Mouse (Mus musculus): Measurements from ENCODE around the gene Yju2. TPM values are rescaled to one million over a fixed set of nuclear protein-coding genes. Genes with fewer than 3 reads are reported as not detected.

Yju2 gene
- total and polyA plus RNA-seq, 3 experiments: 10.7 to 14.4 (median 12.9) TPM

GRCm38 (mm10) chr17:55956129-55956528 lies 2.8 kb upstream of the Yju2 start:
- no peak for DNase-seq (ENCODE audit: extremely low read depth)
- Histone ChIP-seq H3K36me3 (replicated peaks in 1 of 2; ENCODE audit: control insufficient read depth in 1 of 2, insufficient read depth in 1 of 2, low read length in 1 of 2) (peaks cover 34 to 46% of the 10 kb centered on the region in 2 experiments), H3K4me2 (ENCODE audit: insufficient read depth, low read depth, poor library complexity, severe bottlenecking) (no peak overlapping the region), H3K79me2 (replicated peaks; ENCODE audit: control insufficient read depth, extremely low read depth, insufficient read depth, poor library complexity, severe bottlenecking) (peaks cover 36% of the 10 kb centered on the region), H3K4me3 (replicated peaks in 1 of 3; ENCODE audit: low read depth in 2 of 3, low read length in 2 of 3, poor library complexity in 1 of 3) (no peak overlapping the region), H3K27ac (ENCODE audit: insufficient read depth, low read depth) (no peak overlapping the region), H3K9ac (ENCODE audit: insufficient read depth, low read depth) (no peak overlapping the region), H3K9me3 (replicated peaks; ENCODE audit: low read length) (no peaks in the 10 kb centered on the region), H3K4me1 (ENCODE audit: control insufficient read depth in 1 of 2, insufficient read depth in 2 of 2) (peaks cover 30 to 63% of the 10 kb centered on the region in 2 experiments), H3K27me3 (replicated peaks) (no peaks in the 10 kb centered on the region)
- in situ Hi-C loops (cut with MboI; ENCODE audit: low pct_ligation_motif_present, low pct_unique_long_range_greater_than_20kb, low sequenced_read_pairs) (loop anchor here (10.0 kb wide), 1 partner anchor 61 kb away; the partner anchor contains the start of gene Zfp959), dilution Hi-C loops (cut with MboI; ENCODE audit: extremely low pct_ligation_motif_present, extremely low pct_unique_long_range_greater_than_20kb, low sequenced_read_pairs) (no loop called here)
- TF ChIP-seq USF1 (IDR thresholded peaks at IDR 0.05; ENCODE audit: low read depth, low read length) (no peak), CHD1 (IDR thresholded peaks at IDR 0.05; ENCODE audit: low read depth, low read length) (no peak), MXI1 (IDR thresholded peaks at IDR 0.05; ENCODE audit: low read depth, low read length) (no peak), MAX (IDR thresholded peaks at IDR 0.05; ENCODE audit: low read length) (no peak)

DNA sequence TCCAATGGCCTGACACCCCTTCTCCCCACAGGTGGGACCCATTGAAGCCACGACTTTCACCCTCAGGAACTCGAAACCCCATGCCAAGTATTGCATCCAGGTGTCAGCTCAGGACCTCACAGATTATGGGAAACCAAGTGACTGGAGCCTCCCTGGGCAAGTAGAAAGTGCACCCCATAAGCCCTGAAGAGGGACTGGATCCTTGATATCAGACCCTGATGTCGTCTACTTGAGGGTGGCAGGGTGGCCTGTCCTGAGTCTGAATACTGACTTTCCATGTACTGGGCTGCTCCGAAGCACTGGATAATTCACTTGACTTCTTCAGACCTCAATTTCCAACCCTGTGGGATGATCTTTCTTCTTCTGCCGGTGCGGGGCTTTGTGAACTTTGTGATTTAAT lies 2.3 kb upstream of the Yju2 start:
- H3K4me1 ChIP-seq (ENCODE audit: control insufficient read depth in 1 of 2, insufficient read depth in 2 of 2): peaks cover 31 to 63% of the 10 kb centered on the region in 2 experiments
- no peak overlapping the region for H3K4me2 ChIP-seq (ENCODE audit: insufficient read depth, low read depth, poor library complexity, severe bottlenecking)
- no peaks in the 10 kb centered on the region for H3K9me3 ChIP-seq (replicated peaks; ENCODE audit: low read length)
- no peak for DNase-seq (ENCODE audit: extremely low read depth)
- in situ Hi-C loops (cut with MboI; ENCODE audit: low pct_ligation_motif_present, low pct_unique_long_range_greater_than_20kb, low sequenced_read_pairs): loop anchor here (10.0 kb wide), 1 partner anchor 62 kb away; the partner anchor contains the start of gene Zfp959
- peak overlapping the region; percentile 16; the same call in 1 of the 2 replicates for H3K27ac ChIP-seq (ENCODE audit: insufficient read depth, low read depth)
- no peak overlapping the region for H3K9ac ChIP-seq (ENCODE audit: insufficient read depth, low read depth)
- H3K36me3 ChIP-seq (replicated peaks in 1 of 2; ENCODE audit: control insufficient read depth in 1 of 2, insufficient read depth in 1 of 2, low read length in 1 of 2): peaks cover 38 to 50% of the 10 kb centered on the region in 2 experiments
- H3K79me2 ChIP-seq (replicated peaks; ENCODE audit: control insufficient read depth, extremely low read depth, insufficient read depth, poor library complexity, severe bottlenecking): peaks cover 36% of the 10 kb centered on the region
- no peaks in the 10 kb centered on the region for H3K27me3 ChIP-seq (replicated peaks)
- H3K4me3 ChIP-seq (replicated peaks in 1 of 3; ENCODE audit: low read depth in 2 of 3, low read length in 2 of 3, poor library complexity in 1 of 3): no peak overlapping the region
- dilution Hi-C loops (cut with MboI; ENCODE audit: extremely low pct_ligation_motif_present, extremely low pct_unique_long_range_greater_than_20kb, low sequenced_read_pairs): no loop called here
- no peak for TF ChIP-seq KAT2A (IDR thresholded peaks at IDR 0.05; ENCODE audit: insufficient replicate concordance, low read length)
- TF ChIP-seq ETS1 (conservative IDR thresholded peaks at IDR 0.05; ENCODE audit: low read depth, low read length): no peak
- no peak for TF ChIP-seq TBP (conservative IDR thresholded peaks at IDR 0.05; ENCODE audit: low read depth, low read length)
- no peak for TF ChIP-seq ZNF384 (IDR thresholded peaks at IDR 0.05; ENCODE audit: low read depth, low read length)
- TF ChIP-seq MAFK (IDR thresholded peaks at IDR 0.05; ENCODE audit: insufficient replicate concordance, low read length): no peak
- no peak for TF ChIP-seq POLR2A (IDR thresholded peaks at IDR 0.05; ENCODE audit: low read depth, low read length)
- no peak for TF ChIP-seq HCFC1 (IDR thresholded peaks at IDR 0.05; ENCODE audit: low read depth, low read length)
- no peak for TF ChIP-seq RCOR1 (conservative IDR thresholded peaks at IDR 0.05; ENCODE audit: low read depth, low read length)
- no peak for TF ChIP-seq MXI1 (IDR thresholded peaks at IDR 0.05; ENCODE audit: low read depth, low read length)
- no peak for TF ChIP-seq MYC (IDR thresholded peaks at IDR 0.05; ENCODE audit: low read depth, low read length)
- TF ChIP-seq MEF2A (IDR thresholded peaks at IDR 0.05; ENCODE audit: borderline replicate concordance, low read depth, low read length): no peak
